Mouse (Mus musculus) heart, postnatal 0 days (tissue): Measurements from ENCODE around the gene Lmna. TPM values are rescaled to one million over a fixed set of nuclear protein-coding genes. Genes with fewer than 3 reads are reported as not detected.

Experiments
- ATAC-seq: fragments of 200-750 bp; cut with Nextera tagmentation; 2 replicates; pipeline ENCODE4 v1.8.0; 2017; ENCODE audit warnings: low read depth, moderate number of reproducible peaks, moderate library complexity; ENCODE audit not compliant: insufficient read depth
- DNase-seq: peaks from one replicate; pipeline ENCODE4 v3.0.0-alpha.2; 2016; ENCODE audit warnings: low spot score
- H3K27ac ChIP-seq: fragments of 300-500 bp; sonication (generic); 2 replicates; pipeline ENCODE4 v1.5.1; 2014; ENCODE audit warnings: low read depth, mild to moderate bottlenecking
- H3K27me3 ChIP-seq: fragments of 300-500 bp; sonication (generic); 2 replicates; pipeline ENCODE4 v1.6.1; 2014; ENCODE audit warnings: low read length, mixed read lengths; ENCODE audit not compliant: control insufficient read depth, insufficient read depth
- H3K36me3 ChIP-seq: fragments of 300-500 bp; sonication (generic); replicated peaks from 2 replicates; pipeline ENCODE4 v1.6.1; 2014; ENCODE audit warnings: low read length, mixed read lengths; ENCODE audit not compliant: control insufficient read depth, insufficient read depth
- H3K4me1 ChIP-seq: fragments of 300-500 bp; sonication (generic); 2 replicates; pipeline ENCODE4 v1.6.1; 2014; ENCODE audit warnings: antibody characterized with exemption; ENCODE audit not compliant: control insufficient read depth, insufficient read depth
- H3K4me2 ChIP-seq: fragments of 300-500 bp; sonication (generic); 2 replicates; pipeline ENCODE4 v1.6.1; 2014; ENCODE audit warnings: low read depth, mild to moderate bottlenecking, low read length, moderate library complexity
- H3K4me3 ChIP-seq: fragments of 300-500 bp; sonication (generic); 2 replicates; pipeline ENCODE4 v1.5.1; 2014; ENCODE audit warnings: low read depth, low read length
- H3K9ac ChIP-seq: fragments of 300-500 bp; sonication (generic); replicated peaks from 2 replicates; pipeline ENCODE4 v1.6.1; 2014; ENCODE audit warnings: low read depth, low read length, mixed read lengths
- H3K9me3 ChIP-seq: fragments of 300-500 bp; sonication (generic); replicated peaks from 2 replicates; pipeline ENCODE4 v1.6.1; 2016; ENCODE audit warnings: low read length; ENCODE audit not compliant: control insufficient read depth
- CTCF ChIP-seq: IDR thresholded peaks from 2 replicates; pipeline ENCODE4 v1.5.1; 2016; ENCODE audit warnings: antibody characterized with exemption, control low read depth, low read depth
- EP300 ChIP-seq: IDR thresholded peaks from 2 replicates; pipeline ENCODE4 v1.6.1; 2016; ENCODE audit warnings: antibody characterized with exemption, low read depth
- WGBS: fragments of 180-500 bp; shearing (Covaris S2); extraction: QIAGEN DNeasy Blood & Tissue Kit; methylation state at CpG from one replicate; pipeline ENCODE4 v1.1.7; 2014; 5-methylcytosine and 5-hydroxymethylcytosine counted together
- polyA plus RNA-seq: library from polyadenylated mRNA; unstranded; fragments of >200 nt; fragmentation: Nextera tagmentation; extraction: Ambion mirVana; gene quantifications from 2 replicates; pipeline ENCODE4 v1.2.1, GENCODE M21; 2015
- total RNA-seq: library from RNA; depleted of rRNA; stranded (reverse); fragments of >200 nt; gene quantifications from 2 replicates; pipeline ENCODE4 v1.2.3, GENCODE M21; 2014; ENCODE audit warnings: low replicate concordance

The Lmna gene
- total and polyA plus RNA-seq, 2 experiments from 2014 or later = 122 to 156 TPM

GRCm38 (mm10) chr3:88460029-88460428, 49.7 kb downstream of the Lmna start:
- DNase-seq (no peak), ATAC-seq (no peak)
- no peak overlapping the region for H3K9ac ChIP-seq
- no peak overlapping the region for H3K4me3 ChIP-seq
- no peak overlapping the region for H3K27ac ChIP-seq
- 63% methylated on average over 5 of the region's 5 CpGs for WGBS
- H3K9me3 ChIP-seq = no peaks in the 10 kb centered on the region
- H3K36me3 ChIP-seq = no peaks in the 10 kb centered on the region
- peaks cover 15% of the 10 kb centered on the region; the same call in 1 of the 2 replicates for H3K27me3 ChIP-seq
- H3K4me2 ChIP-seq = no peak overlapping the region
- TF ChIP-seq CTCF = no peak
- TF ChIP-seq EP300 = no peak
- H3K4me1 ChIP-seq = no peaks in the 10 kb centered on the region

- Histone ChIP-seq H3K4me3 (no peak overlapping the region), H3K4me1 (no peaks in the 10 kb centered on the region), H3K9me3 (no peaks in the 10 kb centered on the region), H3K36me3 (no peaks in the 10 kb centered on the region), H3K9ac (no peak overlapping the region), H3K27me3 (peaks cover 15% of the 10 kb centered on the region; the same call in 1 of the 2 replicates), H3K27ac (no peak overlapping the region), H3K4me2 (no peak overlapping the region)
- WGBS = 3% methylated on average over 14 of the region's 14 CpGs
- DNase-seq (no peak), ATAC-seq (no peak)
- TF ChIP-seq EP300 = no peak
- TF ChIP-seq CTCF = no peak
Observed at GRCm38 (mm10) chr3:88458778-88459219, 51.0 kb downstream of the Lmna start.

GRCm38 (mm10) chr3:88456746-88457532, 52.8 kb downstream of the Lmna start:
- no peak for TF ChIP-seq CTCF
- no peak for TF ChIP-seq EP300
- Histone ChIP-seq H3K27me3 (peaks cover 20% of the 10 kb centered on the region; the same call in 1 of the 2 replicates), H3K4me1 (no peaks in the 10 kb centered on the region), H3K9me3 (no peaks in the 10 kb centered on the region), H3K4me3 (no peak overlapping the region), H3K27ac (no peak overlapping the region), H3K9ac (no peak overlapping the region), H3K4me2 (no peak overlapping the region), H3K36me3 (no peaks in the 10 kb centered on the region)
- ATAC-seq = no peak
- DNase-seq = no peak
- 66% methylated on average over 7 of the region's 7 CpGs for WGBS

- H3K9me3 ChIP-seq = no peaks in the 10 kb centered on the region
- no peak overlapping the region for H3K27ac ChIP-seq
- DNase-seq (no peak), ATAC-seq (no peak)
- no peaks in the 10 kb centered on the region for H3K36me3 ChIP-seq
- peaks cover 20% of the 10 kb centered on the region; the same call in 1 of the 2 replicates for H3K27me3 ChIP-seq
- 90% methylated on average over 8 of the region's 8 CpGs for WGBS
- no peaks in the 10 kb centered on the region for H3K4me1 ChIP-seq
- H3K4me2 ChIP-seq = no peak overlapping the region
- H3K9ac ChIP-seq = no peak overlapping the region
- TF ChIP-seq CTCF (no peak), EP300 (no peak)
- H3K4me3 ChIP-seq = no peak overlapping the region
Observed at GRCm38 (mm10) chr3:88456313-88456712, 53.4 kb downstream of the Lmna start.

- Histone ChIP-seq H3K4me1 (no peaks in the 10 kb centered on the region), H3K27ac (no peak overlapping the region), H3K4me3 (no peak overlapping the region), H3K4me2 (no peak overlapping the region), H3K9ac (no peak overlapping the region), H3K27me3 (peaks cover 17% of the 10 kb centered on the region; the same call in 1 of the 2 replicates), H3K36me3 (no peaks in the 10 kb centered on the region), H3K9me3 (no peaks in the 10 kb centered on the region)
- DNase-seq = no peak
- no peak for ATAC-seq
- TF ChIP-seq CTCF = no peak
- no peak for TF ChIP-seq EP300
- WGBS = 71% methylated on average over 18 of the region's 18 CpGs
Observed at GRCm38 (mm10) chr3:88455588-88456264, 54.0 kb downstream of the Lmna start.
